Mouse (Mus musculus): Measurements from ENCODE around the gene Tmem254c.
"Not testable (repeated sequence)": the region's sequence is repeated elsewhere in the genome, so short reads cannot be mapped to it uniquely, and the experiment has no call there.

Gene Tmem254c

GRCm38 (mm10) chr14:26067325-26067633, at the start of gene Tmem254c:
Gene Tmem254c (minus strand): TSS chr14:26067355.
- DNase-seq (ENCODE audit: low spot score in 2 of 2), result not testable (repeated sequence)

DNA sequence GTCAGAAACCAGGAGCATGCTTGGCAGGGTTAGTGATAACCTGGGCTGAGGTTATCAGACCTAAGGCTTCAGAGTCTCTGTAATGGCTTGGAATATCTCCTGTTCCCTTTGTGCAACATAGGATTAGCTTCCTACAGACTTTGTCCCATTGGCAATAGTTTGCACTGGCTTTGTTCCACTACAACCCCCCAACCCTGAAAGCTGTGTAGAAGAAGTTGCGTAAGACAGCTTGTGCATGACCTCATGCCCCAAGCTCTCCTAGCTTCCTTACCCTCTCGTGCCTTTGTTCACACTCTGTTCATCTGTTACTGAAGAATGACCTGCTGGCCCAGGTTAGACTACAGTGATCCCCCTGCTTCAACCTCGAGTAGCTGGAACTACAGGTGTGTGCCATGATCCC, 30.5 kb upstream of the Tmem254c start:
- not testable (repeated sequence) for DNase-seq (ENCODE audit: low spot score in 2 of 2)

- not testable (repeated sequence) for DNase-seq (ENCODE audit: low spot score in 2 of 2)
Measured at GRCm38 (mm10) chr14:26081997-26082396, 14.8 kb upstream of the Tmem254c start, which contains the start of gene Cphx3. Gene Cphx3 (plus strand): TSS chr14:26082297.

- DNase-seq (ENCODE audit: low spot score in 2 of 2), result not testable (repeated sequence)
Measured at GRCm38 (mm10) chr14:26081216-26081615, 14.1 kb upstream of the Tmem254c start, which contains the start of gene Cphx2. Gene Cphx2 (plus strand): TSS chr14:26081516.

DNA sequence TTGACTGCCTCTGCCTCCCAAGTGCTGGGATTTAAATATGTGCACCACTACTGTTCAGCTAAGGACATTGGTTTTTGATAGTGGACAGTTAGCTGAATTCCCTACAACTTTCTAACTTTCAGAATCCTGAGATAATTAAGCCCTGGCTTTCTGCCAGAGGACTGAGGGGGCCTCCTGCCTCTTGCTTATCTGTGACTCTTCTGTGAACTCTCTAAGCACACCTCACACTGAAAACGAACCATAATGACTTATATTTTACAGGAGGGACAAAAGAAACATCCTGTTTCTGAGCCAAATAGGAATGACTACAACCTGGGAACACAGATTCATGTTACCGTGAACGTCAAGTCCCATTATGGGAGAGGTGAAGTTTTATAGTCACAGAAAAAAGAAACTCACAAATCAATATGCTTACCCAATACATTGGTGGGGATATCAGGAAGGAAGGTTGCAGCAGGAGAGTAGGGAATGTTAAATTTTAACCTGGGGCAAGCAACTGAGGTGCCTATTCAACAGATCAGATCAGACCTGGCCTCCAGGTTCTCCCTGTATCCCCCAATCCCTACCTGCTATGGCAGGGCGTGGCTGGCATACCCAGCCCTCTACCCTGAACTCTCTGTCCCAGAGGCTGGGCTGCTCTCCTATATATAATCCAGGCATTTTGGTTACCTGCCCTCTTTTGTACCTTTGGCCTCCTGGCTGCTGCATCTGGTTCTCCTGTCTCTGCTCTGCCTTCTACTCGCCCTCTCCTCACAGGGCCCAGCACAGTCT, 9.7 kb upstream of the Tmem254c start:
- DNase-seq (ENCODE audit: low spot score in 2 of 2), result not testable (repeated sequence)

GRCm38 (mm10) chr14:26066574-26067324, 406 bp downstream of the Tmem254c start:
- not testable (repeated sequence) for DNase-seq (ENCODE audit: low spot score in 2 of 2)

DNA sequence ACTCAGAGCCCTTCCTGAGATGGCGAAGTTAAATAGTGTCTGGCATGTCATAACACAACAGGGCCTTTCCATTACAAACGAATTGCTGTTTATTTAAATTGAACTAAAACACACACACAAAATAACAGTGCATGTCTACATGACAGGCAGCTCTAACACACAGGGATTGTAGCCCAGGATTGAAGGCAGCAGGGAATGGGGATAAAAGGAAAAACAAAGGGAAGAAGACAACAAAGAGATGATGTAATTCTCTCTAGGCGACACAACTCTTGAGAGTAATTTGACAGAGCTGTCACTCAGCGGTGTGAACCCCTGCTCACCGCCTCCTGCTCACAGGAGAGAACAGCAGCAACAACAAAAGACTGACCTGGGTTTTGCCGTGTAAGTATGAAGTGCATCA, 7.8 kb downstream of the Tmem254c start:
- not testable (repeated sequence) for DNase-seq (ENCODE audit: low spot score in 2 of 2)

DNA sequence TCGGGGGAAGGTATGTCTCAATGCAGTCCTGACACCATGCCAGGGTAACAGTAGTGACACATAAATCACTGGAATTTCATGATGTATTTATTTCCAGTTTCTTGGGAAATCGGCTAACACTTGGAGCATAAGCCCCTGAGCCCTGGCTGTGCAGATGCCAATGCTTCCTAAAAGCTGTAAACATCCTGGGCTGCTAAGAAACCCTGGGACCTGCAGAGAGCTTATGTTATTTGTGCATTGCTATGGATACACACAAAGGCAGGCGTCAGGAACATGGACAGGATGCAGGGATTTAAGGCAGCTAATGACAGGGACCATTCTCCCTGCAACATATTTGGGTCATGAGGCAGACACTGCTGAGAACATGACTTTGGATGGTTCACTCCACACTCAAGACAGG, 9.0 kb downstream of the Tmem254c start:
- DNase-seq (ENCODE audit: low spot score in 2 of 2), result not testable (repeated sequence)

DNA sequence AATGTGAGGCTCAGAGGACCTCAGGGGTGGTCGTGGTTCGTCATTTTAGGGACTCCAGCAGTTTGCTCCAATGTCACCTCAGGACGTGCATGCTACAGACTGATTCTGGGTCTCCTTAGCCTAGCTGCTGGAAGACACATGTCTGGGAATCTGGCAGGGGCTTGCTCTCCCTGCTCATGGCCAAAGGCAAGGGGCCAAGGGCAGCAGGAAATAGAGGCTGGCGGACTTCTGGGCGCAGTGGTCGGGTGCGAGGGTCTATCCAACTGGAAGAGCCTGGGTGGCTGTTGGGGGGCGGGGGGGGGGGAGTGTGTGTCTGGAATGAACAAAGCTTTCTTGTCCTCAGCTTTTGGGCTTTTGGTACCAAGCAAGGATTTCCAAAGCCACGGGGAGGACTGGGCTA, 18.4 kb downstream of the Tmem254c start:
- not testable (repeated sequence) for DNase-seq (ENCODE audit: low spot score in 2 of 2)

- DNase-seq (ENCODE audit: low spot score in 2 of 2), result not testable (repeated sequence)
Measured at GRCm38 (mm10) chr14:26047026-26047425, 20.1 kb downstream of the Tmem254c start.

- not testable (repeated sequence) for DNase-seq (ENCODE audit: low spot score in 2 of 2)
Measured at GRCm38 (mm10) chr14:26045007-26045406, 22.1 kb downstream of the Tmem254c start.

DNA sequence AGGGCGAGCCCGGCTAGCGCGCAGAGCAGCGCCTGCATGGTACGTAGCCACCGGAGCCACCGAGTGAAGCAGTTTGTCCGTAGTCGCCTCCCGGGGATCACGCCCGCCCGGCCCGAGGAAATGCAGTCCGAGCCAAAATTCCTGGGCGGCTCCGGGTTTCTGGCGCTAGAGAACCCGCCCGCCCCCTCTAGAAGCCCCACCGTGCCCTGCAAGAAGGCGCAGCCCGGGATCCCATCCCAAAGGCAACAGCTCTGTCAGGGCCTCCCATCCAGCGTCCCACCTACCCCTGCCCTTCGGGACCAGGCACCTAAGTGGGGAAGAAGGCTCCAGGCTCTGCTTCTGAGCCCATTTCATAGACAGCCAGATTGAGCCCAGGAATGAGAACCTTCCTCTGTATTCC, 24.5 kb downstream of the Tmem254c start, which contains the start of gene Gm9780:
Gm9780 (minus strand) TSS at position 101 of the 400 bp plus-strand sequence.
- not testable (repeated sequence) for DNase-seq (ENCODE audit: low spot score in 2 of 2)

GRCm38 (mm10) chr14:26035439-26035838, 31.7 kb downstream of the Tmem254c start:
- DNase-seq (ENCODE audit: low spot score in 2 of 2), result not testable (repeated sequence)

- DNase-seq (ENCODE audit: low spot score in 2 of 2), result not testable (repeated sequence)
Measured at GRCm38 (mm10) chr14:26034364-26034763, 32.8 kb downstream of the Tmem254c start.

GRCm38 (mm10) chr14:26025653-26026052, 41.5 kb downstream of the Tmem254c start:
- DNase-seq (ENCODE audit: low spot score in 2 of 2), result not testable (repeated sequence)

DNA sequence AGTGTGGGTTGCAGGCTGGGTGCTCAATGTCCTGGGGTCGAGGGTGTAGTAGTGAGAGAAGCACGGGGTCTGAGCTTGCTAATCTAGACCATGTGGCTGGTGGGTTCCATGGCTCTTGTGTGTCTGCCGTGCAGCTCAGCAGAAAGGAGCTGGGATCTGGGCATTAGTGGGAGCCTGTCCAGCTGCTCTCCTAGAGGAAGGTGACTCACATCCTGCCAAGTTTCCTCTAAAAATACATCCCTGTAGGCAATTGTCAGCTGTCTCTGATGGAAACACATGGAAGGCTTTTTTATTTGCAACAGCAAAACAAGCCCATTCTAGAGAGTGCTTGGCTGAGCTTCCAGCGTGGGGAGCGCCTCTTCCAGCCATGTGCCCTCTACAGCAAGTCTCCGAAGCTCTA, 44.3 kb downstream of the Tmem254c start:
- not testable (repeated sequence) for DNase-seq (ENCODE audit: low spot score in 2 of 2)

- not testable (repeated sequence) for DNase-seq (ENCODE audit: low spot score in 2 of 2)
Measured at GRCm38 (mm10) chr14:26021555-26021954, 45.6 kb downstream of the Tmem254c start.

DNA sequence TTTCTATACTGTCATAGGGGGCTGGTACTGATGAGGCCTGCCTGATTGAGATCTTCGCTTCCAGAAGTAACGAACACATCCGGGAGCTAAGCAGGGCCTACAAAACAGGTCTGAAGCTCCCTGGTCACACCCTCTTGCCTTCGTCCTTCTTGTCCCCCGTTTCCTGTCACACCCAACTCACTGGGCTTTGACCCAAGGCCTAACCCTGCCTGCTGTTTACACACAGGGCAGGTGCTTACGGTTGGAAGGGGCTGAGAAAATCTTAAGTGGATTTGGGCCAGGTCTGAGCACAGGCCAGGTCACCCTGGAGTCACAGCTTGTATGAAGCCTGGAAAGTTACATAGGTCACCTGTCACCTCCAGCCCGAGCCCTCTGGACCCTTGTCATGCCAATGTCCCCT, 50.7 kb downstream of the Tmem254c start:
- not testable (repeated sequence) for DNase-seq (ENCODE audit: low spot score in 2 of 2)

Data from frontal cortex, postnatal 10 days (tissue).